ENCODE assay signal across 21 mouse cellular contexts in the genomic region with DNA sequence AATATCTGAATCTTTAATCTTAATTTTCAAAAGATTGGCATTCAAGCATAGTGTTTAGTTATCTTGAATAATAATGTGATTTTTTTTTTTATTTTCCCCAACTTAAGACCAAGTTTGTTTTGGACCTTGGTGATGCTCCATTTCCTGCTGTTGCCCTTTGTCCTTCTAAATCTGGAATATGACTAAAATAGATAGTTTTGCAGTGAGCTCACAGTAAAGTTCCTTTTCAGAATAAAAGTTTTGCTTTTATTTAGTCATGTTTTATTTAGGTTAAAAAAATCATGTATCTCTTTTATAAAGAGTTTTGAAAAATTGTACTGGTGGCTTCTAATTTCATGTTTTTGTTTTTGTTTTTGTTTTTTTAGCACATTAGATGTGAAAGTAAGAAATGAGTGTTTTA.
"Had no signal": no experiment of that assay in that cellular context is flagged by ENCODE, and none has a peak within 500 bp of the region (broad histone marks: within the 10 kb centered on the region; RNA-seq: fewer than 3 reads in every experiment).

No protein-coding gene starts in this region.

- H3K9ac ChIP-seq: kidney, embryonic 15.5 days; limb, embryonic 13.5 days; liver, embryonic 13.5 days; lung, embryonic 14.5 days; midbrain, embryonic 12.5 days; midbrain, embryonic 15.5 days; neural tube, embryonic 12.5 days; neural tube, embryonic 15.5 days had no signal

- H3K27ac ChIP-seq: kidney, embryonic 15.5 days; layer of hippocampus, adult 2 months; limb, embryonic 10.5 days; limb, embryonic 13.5 days; liver, embryonic 13.5 days; macrophage; midbrain, embryonic 12.5 days; midbrain, embryonic 15.5 days; neural tube, embryonic 12.5 days; neural tube, embryonic 15.5 days; stomach, postnatal 0 days had no signal

- H3K4me1 ChIP-seq: kidney, embryonic 15.5 days; limb, embryonic 10.5 days; limb, embryonic 13.5 days; liver, embryonic 13.5 days; midbrain, embryonic 12.5 days; midbrain, embryonic 15.5 days; neural tube, embryonic 12.5 days; neural tube, embryonic 15.5 days had no signal

- H3K4me3 ChIP-seq: kidney, embryonic 15.5 days; layer of hippocampus, adult 2 months; limb, embryonic 10.5 days; limb, embryonic 13.5 days; liver, embryonic 13.5 days; midbrain, embryonic 12.5 days; midbrain, embryonic 15.5 days; neural tube, embryonic 12.5 days; neural tube, embryonic 15.5 days had no signal

- H3K9me3 ChIP-seq: kidney, embryonic 15.5 days; limb, embryonic 10.5 days; limb, embryonic 13.5 days; liver, embryonic 13.5 days; midbrain, embryonic 12.5 days; midbrain, embryonic 15.5 days; neural tube, embryonic 12.5 days; neural tube, embryonic 15.5 days had no signal

- H3K36me3 ChIP-seq: liver, embryonic 13.5 days; midbrain, embryonic 12.5 days; midbrain, embryonic 15.5 days; neural tube, embryonic 12.5 days; neural tube, embryonic 15.5 days had no signal

- H3K27me3 ChIP-seq: kidney, embryonic 15.5 days; limb, embryonic 13.5 days; liver, embryonic 13.5 days; midbrain, embryonic 12.5 days; midbrain, embryonic 15.5 days; neural tube, embryonic 12.5 days; neural tube, embryonic 15.5 days had no signal

- H3K4me2 ChIP-seq: kidney, embryonic 15.5 days; limb, embryonic 13.5 days; liver, embryonic 13.5 days; lung, embryonic 14.5 days; midbrain, embryonic 12.5 days; midbrain, embryonic 15.5 days; neural tube, embryonic 12.5 days; neural tube, embryonic 15.5 days had no signal

- DNase-seq: kidney, postnatal 14 days; layer of hippocampus, adult 9-11 months; liver; liver, embryonic 13.5 days; lung, embryonic 14.5 days; right cerebral cortex, adult 18-20 months; right cerebral cortex, postnatal 14 days; right cerebral cortex, postnatal 4 days; thymus, adult 2 months; thymus, postnatal 14 days; thymus, postnatal 4 days had no signal
